Comparison of ENCODE assay signal across 13 mouse cellular contexts in the genomic region with DNA sequence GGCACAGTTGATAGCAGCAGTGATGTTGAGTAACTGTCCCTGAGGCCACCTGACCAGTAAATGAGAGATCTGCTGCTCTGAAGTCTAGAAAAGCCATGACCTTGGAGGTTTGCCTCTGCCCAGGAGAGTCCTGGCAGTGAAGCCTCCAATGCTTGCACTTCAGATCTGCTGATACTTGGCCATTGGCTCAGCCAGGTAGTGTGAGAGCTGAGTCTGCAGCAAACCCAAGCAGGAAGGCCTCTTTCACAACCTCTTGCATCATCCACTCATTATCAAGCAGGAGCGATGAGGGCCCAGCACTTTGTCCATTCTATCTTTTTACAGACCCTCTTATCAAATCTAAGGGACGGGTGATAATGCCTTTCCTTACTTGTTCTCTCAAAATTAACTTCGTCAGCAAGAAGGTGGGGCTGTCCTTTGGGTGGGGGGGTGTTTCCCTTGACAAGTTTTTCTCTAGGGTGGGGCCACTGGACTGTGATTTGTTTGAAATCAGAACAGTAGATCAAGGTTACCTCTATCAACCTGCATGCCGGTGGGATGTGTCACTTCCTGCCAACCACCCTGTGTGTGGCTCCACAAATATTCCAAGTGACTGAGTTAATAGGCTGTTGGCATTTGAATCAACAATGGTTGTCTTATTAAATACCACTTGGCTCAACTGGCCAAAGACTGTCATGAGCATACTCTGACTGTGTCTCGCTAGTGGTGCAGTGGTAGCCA. TPM values are rescaled to one million over a fixed set of nuclear protein-coding genes. Genes with fewer than 3 reads are reported as not detected.
DNase-seq lines count a peak whose midpoint lies in the region; ATAC-seq and TF ChIP-seq lines count a peak whose summit lies in the region.
"Had no signal": no experiment of that assay in that cellular context is flagged by ENCODE, and none has a peak within 500 bp of the region (broad histone marks: within the 10 kb centered on the region; RNA-seq: fewer than 3 reads in every experiment).

No protein-coding gene starts in this region.

- DNase-seq in urinary bladder, adult 18-20 months (ENCODE audit: low spot score in 2 of 2), result peak; percentile 23 to 54
- no peak for DNase-seq in urinary bladder, postnatal 4 days (ENCODE audit: low spot score in 2 of 2)
- DNase-seq in stomach, postnatal 0 days (ENCODE audit: low spot score), result peak; percentile 53
- no peak for DNase-seq in left cerebral cortex, postnatal 4 days
- DNase-seq in embryo, embryonic 10.5 days (ENCODE audit: low spot score), result no peak
- no peak for DNase-seq in frontal cortex, adult 2 months (ENCODE audit: extremely low spot score in 1 of 2, low spot score in 1 of 2)
- DNase-seq: cerebellum, adult 8-10 months had no signal

- H3K9me3 ChIP-seq in intestine, embryonic 15.5 days, result no peaks in the 10 kb centered on the region
- H3K9me3 ChIP-seq in lung, embryonic 15.5 days, result no peaks in the 10 kb centered on the region
- H3K9me3 ChIP-seq in stomach, postnatal 0 days (ENCODE audit: control insufficient read depth, low read length), result no peaks in the 10 kb centered on the region
- H3K9me3 ChIP-seq: embryonic facial prominence, embryonic 15.5 days; heart, embryonic 13.5 days; limb, embryonic 12.5 days had no signal

- ATAC-seq in intestine, embryonic 15.5 days, result peak; percentile 84
- no peak for ATAC-seq in lung, embryonic 15.5 days (ENCODE audit: borderline replicate concordance, extremely low read depth, low FRiP score, low TSS enrichment)
- ATAC-seq in stomach, postnatal 0 days (ENCODE audit: low FRiP score, low TSS enrichment), result peak; percentile 71
- ATAC-seq: activated CD4-positive, CD25-positive, alpha-beta regulatory T cell, adult 4 months had no signal

- peak overlapping the region; percentile 74 for H3K27ac ChIP-seq in intestine, embryonic 15.5 days
- H3K27ac ChIP-seq in lung, embryonic 15.5 days, result peak overlapping the region; percentile 55
- H3K27ac ChIP-seq in stomach, postnatal 0 days (replicated peaks), result peak overlapping the region; percentile 71
- H3K27ac ChIP-seq: embryonic facial prominence, embryonic 15.5 days; heart, embryonic 13.5 days; limb, embryonic 12.5 days had no signal

- TF ChIP-seq CTCF in stomach, postnatal 0 days (IDR thresholded peaks at IDR 0.05; ENCODE audit: low read depth), result no peak

- no peak overlapping the region for H3K4me3 ChIP-seq in intestine, embryonic 15.5 days (replicated peaks)
- no peak overlapping the region for H3K4me3 ChIP-seq in lung, embryonic 15.5 days
- H3K4me3 ChIP-seq in stomach, postnatal 0 days (ENCODE audit: low read depth, low read length), result no peak overlapping the region
- H3K4me3 ChIP-seq: embryonic facial prominence, embryonic 15.5 days; heart, embryonic 13.5 days; limb, embryonic 12.5 days had no signal

- peaks cover 10% of the 10 kb centered on the region; the same call in 1 of the 2 replicates for H3K4me1 ChIP-seq in intestine, embryonic 15.5 days (replicated peaks)
- H3K4me1 ChIP-seq in lung, embryonic 15.5 days, result peaks cover 36% of the 10 kb centered on the region
- H3K4me1 ChIP-seq in stomach, postnatal 0 days (replicated peaks; ENCODE audit: control insufficient read depth, insufficient read depth), result 0 out of 2 replicates have a peak, but pooled peaks cover 2% of the 10 kb centered on the region

- H3K27me3 ChIP-seq in intestine, embryonic 15.5 days (replicated peaks), result no peaks in the 10 kb centered on the region
- H3K27me3 ChIP-seq in lung, embryonic 15.5 days, result no peaks in the 10 kb centered on the region
- no peaks in the 10 kb centered on the region for H3K27me3 ChIP-seq in stomach, postnatal 0 days (ENCODE audit: control insufficient read depth, insufficient read depth, low read length)
- H3K27me3 ChIP-seq: embryonic facial prominence, embryonic 15.5 days; heart, embryonic 13.5 days; limb, embryonic 12.5 days had no signal

- no peak for TF ChIP-seq EP300 in stomach, postnatal 0 days (optimal IDR thresholded peaks at IDR 0.05)

- no peak overlapping the region for H3K9ac ChIP-seq in intestine, embryonic 15.5 days
- no peak overlapping the region for H3K9ac ChIP-seq in lung, embryonic 15.5 days
- no peak overlapping the region for H3K9ac ChIP-seq in stomach, postnatal 0 days (ENCODE audit: low read length)
- H3K9ac ChIP-seq: embryonic facial prominence, embryonic 15.5 days; heart, embryonic 13.5 days; limb, embryonic 12.5 days had no signal

- intact Hi-C loops in left cerebral cortex, postnatal 4 days (cut with DNase I), result no loop called here

- no peaks in the 10 kb centered on the region for H3K36me3 ChIP-seq in intestine, embryonic 15.5 days
- H3K36me3 ChIP-seq in lung, embryonic 15.5 days, result no peaks in the 10 kb centered on the region
- no peaks in the 10 kb centered on the region for H3K36me3 ChIP-seq in stomach, postnatal 0 days (ENCODE audit: control insufficient read depth, insufficient read depth, low read length)
- H3K36me3 ChIP-seq: embryonic facial prominence, embryonic 15.5 days; heart, embryonic 13.5 days; limb, embryonic 12.5 days had no signal

- 66% methylated on average over 5 of the region's 5 CpGs for WGBS in intestine, embryonic 15.5 days
- 47% methylated on average over 5 of the region's 5 CpGs for WGBS in lung, embryonic 15.5 days
- WGBS in stomach, postnatal 0 days, result 61% methylated on average over 5 of the region's 5 CpGs

- no peak overlapping the region for H3K4me2 ChIP-seq in intestine, embryonic 15.5 days (replicated peaks)
- H3K4me2 ChIP-seq in lung, embryonic 15.5 days, result no peak overlapping the region
- H3K4me2 ChIP-seq in stomach, postnatal 0 days (replicated peaks; ENCODE audit: low read depth), result no peak overlapping the region
- H3K4me2 ChIP-seq: embryonic facial prominence, embryonic 15.5 days; heart, embryonic 13.5 days; limb, embryonic 12.5 days had no signal

RNA-seq across cellular contexts. Expression of gene Acsl5, which starts 6.1 kb away (rescaled TPM):
- 315 and 329 TPM in 2 replicates for polyA plus RNA-seq in intestine, embryonic 15.5 days (2015; fragmentation: Nextera tagmentation; extraction: Ambion mirVana)
- 81.8 and 83.7 TPM in 2 replicates for polyA plus RNA-seq in lung, embryonic 15.5 days (2015; fragmentation: Nextera tagmentation; extraction: Ambion mirVana)
- polyA plus RNA-seq in stomach, postnatal 0 days (2015; fragmentation: Nextera tagmentation; extraction: Ambion mirVana), result 62.7 and 63.2 TPM in 2 replicates
- total RNA-seq in left cerebral cortex, postnatal 4 days (2021), result 10 to 100 TPM; 25.2 to 27.3 TPM
- 24.2 and 25.8 TPM in 2 replicates for polyA plus RNA-seq in frontal cortex, adult 2 months (2012; rRNA removed)

RNA-seq across cellular contexts. Expression of gene Gucy2g, which starts 16.8 kb away (rescaled TPM):
- not detected in 2 replicates for polyA plus RNA-seq in intestine, embryonic 15.5 days (2015; fragmentation: Nextera tagmentation; extraction: Ambion mirVana)
- polyA plus RNA-seq in lung, embryonic 15.5 days (2015; fragmentation: Nextera tagmentation; extraction: Ambion mirVana), result 0.05 TPM in 1 of 2 replicates, not detected in the other
- polyA plus RNA-seq in stomach, postnatal 0 days (2015; fragmentation: Nextera tagmentation; extraction: Ambion mirVana), result 0.08 TPM in 2 replicates
- total RNA-seq in left cerebral cortex, postnatal 4 days (2021), result under 1 TPM; 0.80 to 0.83 TPM
- polyA plus RNA-seq in frontal cortex, adult 2 months (2012; rRNA removed), result 3.8 and 4.6 TPM in 2 replicates
- polyA plus RNA-seq: activated CD4-positive, CD25-positive, alpha-beta regulatory T cell, adult 4 months; heart, embryonic 13.5 days; limb, embryonic 12.5 days had no signal

RNA-seq across cellular contexts. Expression of gene Zdhhc6, which starts 58.0 kb away (rescaled TPM):
- polyA plus RNA-seq in intestine, embryonic 15.5 days (2015; fragmentation: Nextera tagmentation; extraction: Ambion mirVana), result 94.9 and 98.7 TPM in 2 replicates
- polyA plus RNA-seq in lung, embryonic 15.5 days (2015; fragmentation: Nextera tagmentation; extraction: Ambion mirVana), result 101 and 105 TPM in 2 replicates
- polyA plus RNA-seq in stomach, postnatal 0 days (2015; fragmentation: Nextera tagmentation; extraction: Ambion mirVana), result 49.8 and 50.8 TPM in 2 replicates
- 10 to 100 TPM; 27.7 to 30.7 TPM for total RNA-seq in left cerebral cortex, postnatal 4 days (2021)
- polyA plus RNA-seq in frontal cortex, adult 2 months (2012; rRNA removed), result 25.3 and 29.0 TPM in 2 replicates

RNA-seq across cellular contexts. Expression of gene Vti1a, which starts 58.3 kb away (rescaled TPM):
- 23.5 and 24.1 TPM in 2 replicates for polyA plus RNA-seq in intestine, embryonic 15.5 days (2015; fragmentation: Nextera tagmentation; extraction: Ambion mirVana)
- polyA plus RNA-seq in lung, embryonic 15.5 days (2015; fragmentation: Nextera tagmentation; extraction: Ambion mirVana), result 25.0 and 27.8 TPM in 2 replicates
- polyA plus RNA-seq in stomach, postnatal 0 days (2015; fragmentation: Nextera tagmentation; extraction: Ambion mirVana), result 19.4 and 20.1 TPM in 2 replicates
- total RNA-seq in left cerebral cortex, postnatal 4 days (2021), result 10 to 100 TPM; 49.6 to 50.2 TPM
- polyA plus RNA-seq in frontal cortex, adult 2 months (2012; rRNA removed), result 36.2 and 37.9 TPM in 2 replicates

Comparison
In these comparisons a context has a peak if more than half of its experiments do, and no peak if none do; other contexts are left out.
1. DNase-seq: peak in urinary bladder, adult 18-20 months (2 of 2) and stomach, postnatal 0 days (single experiment); none in urinary bladder, postnatal 4 days (0 of 2), left cerebral cortex, postnatal 4 days (single experiment), embryo, embryonic 10.5 days (single experiment) and frontal cortex, adult 2 months (0 of 2).
2. Peak in every context shown above with its lines, with median percentiles within 50 percentile points of each other: H3K27ac ChIP-seq.